Mouse (Mus musculus): ENCODE results near the gene Gamt. TPM values are rescaled to one million over a fixed set of nuclear protein-coding genes. Genes with fewer than 3 reads are reported as not detected.

The Gamt gene
- polyA plus RNA-seq, 1 experiment from 2014 or later: 31.8 TPM

DNA sequence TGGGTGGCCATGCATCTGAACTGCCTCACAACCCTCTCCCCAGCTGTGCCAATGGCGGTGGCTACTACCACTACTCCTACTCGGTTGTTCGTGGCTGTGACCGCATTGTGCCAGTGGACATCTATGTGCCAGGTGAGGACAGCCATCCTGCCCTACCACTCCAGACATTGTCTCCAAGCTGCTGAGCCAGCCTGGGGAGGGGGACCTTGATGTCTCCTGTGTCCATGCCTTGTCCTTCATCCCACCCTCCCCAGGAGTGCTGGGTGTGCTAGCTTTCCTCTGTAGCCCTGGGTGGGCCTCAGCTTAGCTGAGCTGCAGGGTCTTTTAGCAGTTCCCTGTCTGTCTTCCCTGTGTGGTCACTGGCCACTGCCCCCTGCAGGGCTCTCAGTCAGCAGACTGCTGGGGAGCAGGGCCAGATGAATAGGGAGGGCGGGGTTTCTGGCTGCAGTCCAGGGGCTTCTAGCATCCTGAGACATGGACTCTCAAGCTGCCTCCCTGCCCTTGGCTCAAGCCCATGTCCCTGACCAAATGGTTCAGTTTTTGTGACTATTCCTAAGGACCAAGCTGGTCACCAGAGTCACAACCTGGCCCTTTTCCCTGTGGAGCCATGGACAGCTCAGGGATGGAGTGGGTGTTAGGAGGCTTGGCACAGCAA is 4.8 kb downstream of the Gamt start:
- ATAC-seq: no peak
- Histone ChIP-seq H3K9me3 (ENCODE audit: control insufficient read depth, low read length) (no peaks in the 10 kb centered on the region), H3K36me3 (ENCODE audit: control insufficient read depth, insufficient read depth, low read length) (peaks cover 31% of the 10 kb centered on the region), H3K4me1 (ENCODE audit: control insufficient read depth, insufficient read depth, low read depth, low read length) (peaks cover 17% of the 10 kb centered on the region), H3K4me2 (ENCODE audit: low read length) (no peak overlapping the region), H3K4me3 (ENCODE audit: low read length) (no peak overlapping the region), H3K27me3 (replicated peaks; ENCODE audit: control insufficient read depth, insufficient read depth, low read length) (no peaks in the 10 kb centered on the region), H3K27ac (ENCODE audit: low read depth, low read length) (no peak overlapping the region), H3K9ac (ENCODE audit: low read depth, low read length) (no peak overlapping the region)
- 89% methylated on average over 5 of the region's 5 CpGs for WGBS

DNA sequence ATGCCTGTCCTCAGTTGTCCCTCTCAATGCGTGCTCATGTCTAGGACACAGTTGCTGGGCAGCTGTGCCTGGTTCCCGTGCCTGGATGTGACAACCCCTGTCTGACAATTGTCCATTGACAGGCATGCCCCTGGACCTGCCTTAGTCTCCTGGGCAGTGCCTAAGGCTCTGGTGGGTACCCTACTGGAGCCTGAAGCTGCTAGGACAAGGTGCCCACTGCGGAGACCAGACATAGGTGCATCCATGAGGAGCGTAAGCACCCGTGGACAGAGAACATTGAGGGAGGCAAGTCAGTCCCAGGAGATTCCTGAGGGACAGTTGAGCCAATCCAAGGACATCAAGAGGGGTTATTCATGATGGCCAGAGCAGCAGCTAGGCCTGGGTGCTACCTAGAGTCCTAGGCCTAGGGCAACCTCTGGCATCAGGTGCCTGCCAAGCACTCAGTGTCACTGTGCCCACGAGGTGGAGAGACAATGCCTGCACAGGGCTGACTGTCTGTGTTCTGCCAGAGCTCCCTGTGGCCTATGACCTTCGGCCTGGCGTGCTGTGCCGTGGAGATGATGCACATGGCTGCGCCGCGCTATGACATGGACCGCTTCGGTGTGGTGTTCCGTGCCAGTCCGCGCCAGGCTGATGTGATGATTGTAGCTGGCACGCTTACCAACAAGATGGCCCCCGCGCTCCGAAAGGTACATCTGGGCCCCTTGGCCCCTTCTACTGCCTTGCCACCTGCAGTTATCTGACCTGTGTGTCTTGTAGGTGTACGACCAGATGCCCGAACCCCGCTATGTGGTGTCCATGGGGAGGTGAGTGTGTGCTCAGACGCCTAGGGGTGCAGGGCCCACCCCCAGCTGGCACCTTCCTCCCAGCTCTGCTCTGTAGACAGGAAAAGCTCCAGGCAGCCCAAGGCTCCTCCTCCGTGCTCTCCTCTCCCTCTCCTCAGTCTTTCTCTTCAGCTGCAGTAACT is 6.2 kb downstream of the Gamt start:
- H3K4me2 ChIP-seq (ENCODE audit: low read length): no peak overlapping the region
- H3K9me3 ChIP-seq (ENCODE audit: control insufficient read depth, low read length): no peaks in the 10 kb centered on the region
- 95% methylated on average over 26 of the region's 26 CpGs for WGBS
- H3K4me3 ChIP-seq (ENCODE audit: low read length): no peak overlapping the region
- ATAC-seq: no peak
- H3K9ac ChIP-seq (ENCODE audit: low read depth, low read length): no peak overlapping the region
- H3K27ac ChIP-seq (ENCODE audit: low read depth, low read length): no peak overlapping the region
- H3K27me3 ChIP-seq (replicated peaks; ENCODE audit: control insufficient read depth, insufficient read depth, low read length): no peaks in the 10 kb centered on the region
- H3K4me1 ChIP-seq (ENCODE audit: control insufficient read depth, insufficient read depth, low read depth, low read length): peaks cover 20% of the 10 kb centered on the region
- H3K36me3 ChIP-seq (ENCODE audit: control insufficient read depth, insufficient read depth, low read length): peaks cover 31% of the 10 kb centered on the region

DNA sequence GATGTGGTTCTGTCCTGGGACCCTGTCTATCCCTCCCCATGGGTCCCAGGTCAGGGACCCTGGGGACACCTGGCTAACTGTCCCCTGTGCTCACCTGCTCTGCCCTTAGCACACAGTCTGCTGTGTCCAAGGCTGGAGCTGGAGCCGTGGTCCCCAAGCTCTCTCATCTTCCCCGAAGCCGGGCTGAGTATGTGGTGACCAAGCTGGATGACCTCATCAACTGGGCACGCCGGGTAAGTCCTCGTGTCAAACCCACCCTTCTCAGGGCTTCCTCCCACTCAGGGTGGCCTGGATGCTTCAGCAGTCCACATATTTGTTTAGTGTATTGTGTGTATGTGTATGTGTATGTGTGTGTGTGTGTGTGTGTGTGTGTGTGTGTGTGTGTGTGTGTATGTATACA is 7.3 kb downstream of the Gamt start:
- Histone ChIP-seq H3K4me1 (ENCODE audit: control insufficient read depth, insufficient read depth, low read depth, low read length) (peaks cover 15% of the 10 kb centered on the region), H3K4me3 (ENCODE audit: low read length) (no peak overlapping the region), H3K36me3 (ENCODE audit: control insufficient read depth, insufficient read depth, low read length) (peaks cover 31% of the 10 kb centered on the region), H3K27me3 (replicated peaks; ENCODE audit: control insufficient read depth, insufficient read depth, low read length) (no peaks in the 10 kb centered on the region), H3K4me2 (ENCODE audit: low read length) (no peak overlapping the region), H3K27ac (ENCODE audit: low read depth, low read length) (no peak overlapping the region), H3K9me3 (ENCODE audit: control insufficient read depth, low read length) (no peaks in the 10 kb centered on the region), H3K9ac (ENCODE audit: low read depth, low read length) (no peak overlapping the region)
- 88% methylated on average over 6 of the region's 6 CpGs for WGBS
- no peak for ATAC-seq

DNA sequence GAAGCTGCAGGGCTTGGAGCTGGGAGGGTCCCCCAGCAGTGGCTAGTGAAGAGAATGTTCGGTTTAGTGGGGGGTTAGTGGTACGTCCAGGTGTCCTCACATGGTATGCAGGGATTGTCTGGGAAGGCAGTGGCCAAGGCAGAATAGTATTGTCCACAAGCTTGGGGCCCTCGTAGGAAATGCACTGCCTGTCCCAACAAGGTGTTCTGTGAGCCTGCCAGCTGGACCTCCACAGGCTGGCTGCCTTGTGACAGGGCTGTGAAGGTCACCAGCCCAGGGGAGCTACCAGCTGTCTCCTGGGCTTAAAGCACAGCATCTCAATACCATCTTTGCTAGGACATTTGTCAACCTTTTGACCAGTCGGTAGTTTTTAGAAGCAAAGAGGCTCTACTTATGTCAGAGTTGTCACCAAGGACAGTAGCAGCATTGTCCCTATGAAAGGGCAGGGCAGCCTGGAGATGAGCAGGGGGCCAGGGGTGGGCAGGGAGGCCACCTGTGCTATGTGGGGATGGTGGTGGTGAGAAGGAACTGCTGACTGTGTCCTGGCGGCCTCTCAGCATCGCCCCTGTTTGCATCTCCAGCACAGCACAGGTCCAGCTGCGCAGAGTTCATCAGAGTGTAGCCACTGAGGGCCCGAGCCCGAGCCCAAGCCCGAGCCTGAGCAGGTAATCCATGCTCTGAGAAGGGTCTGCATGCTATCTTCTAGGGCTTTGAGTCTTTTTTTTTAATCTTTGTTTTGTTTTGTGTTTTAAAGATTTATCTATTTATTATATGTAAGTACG is 8.1 kb downstream of the Gamt start:
- ATAC-seq: no peak
- Histone ChIP-seq H3K4me1 (ENCODE audit: control insufficient read depth, insufficient read depth, low read depth, low read length) (peaks cover 15% of the 10 kb centered on the region), H3K4me3 (ENCODE audit: low read length) (no peak overlapping the region), H3K36me3 (ENCODE audit: control insufficient read depth, insufficient read depth, low read length) (peaks cover 23% of the 10 kb centered on the region), H3K9ac (ENCODE audit: low read depth, low read length) (no peak overlapping the region), H3K27me3 (replicated peaks; ENCODE audit: control insufficient read depth, insufficient read depth, low read length) (no peaks in the 10 kb centered on the region), H3K9me3 (ENCODE audit: control insufficient read depth, low read length) (no peaks in the 10 kb centered on the region), H3K4me2 (ENCODE audit: low read length) (no peak overlapping the region), H3K27ac (ENCODE audit: low read depth, low read length) (no peak overlapping the region)
- 91% methylated on average over 11 of the region's 11 CpGs for WGBS

DNA sequence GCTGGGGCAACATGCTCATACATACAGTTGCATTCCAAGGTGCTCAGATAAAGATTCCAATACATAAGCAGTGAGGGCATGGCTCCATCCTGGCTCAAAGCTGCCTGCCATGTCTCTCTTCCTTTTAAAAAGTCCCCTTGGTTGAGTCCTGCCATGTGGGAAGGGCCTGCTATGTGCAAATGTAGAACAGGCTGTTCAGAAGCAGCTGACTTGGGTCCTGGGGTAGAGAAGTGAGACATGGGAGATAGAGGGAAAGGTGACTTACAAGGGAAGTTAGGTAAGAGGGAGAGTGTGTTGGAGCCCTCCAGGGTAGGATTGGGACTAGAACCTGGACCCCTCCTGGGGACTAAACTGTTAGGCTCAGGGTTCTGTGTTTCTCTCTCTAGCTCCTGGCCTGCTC is 8.8 kb downstream of the Gamt start:
- ATAC-seq: no peak
- Histone ChIP-seq H3K4me1 (ENCODE audit: control insufficient read depth, insufficient read depth, low read depth, low read length) (peaks cover 15% of the 10 kb centered on the region), H3K36me3 (ENCODE audit: control insufficient read depth, insufficient read depth, low read length) (peaks cover 21% of the 10 kb centered on the region), H3K27ac (ENCODE audit: low read depth, low read length) (no peak overlapping the region), H3K9me3 (ENCODE audit: control insufficient read depth, low read length) (no peaks in the 10 kb centered on the region), H3K27me3 (replicated peaks; ENCODE audit: control insufficient read depth, insufficient read depth, low read length) (no peaks in the 10 kb centered on the region), H3K4me3 (ENCODE audit: low read length) (no peak overlapping the region), H3K9ac (ENCODE audit: low read depth, low read length) (no peak overlapping the region), H3K4me2 (ENCODE audit: low read length) (no peak overlapping the region)

DNA sequence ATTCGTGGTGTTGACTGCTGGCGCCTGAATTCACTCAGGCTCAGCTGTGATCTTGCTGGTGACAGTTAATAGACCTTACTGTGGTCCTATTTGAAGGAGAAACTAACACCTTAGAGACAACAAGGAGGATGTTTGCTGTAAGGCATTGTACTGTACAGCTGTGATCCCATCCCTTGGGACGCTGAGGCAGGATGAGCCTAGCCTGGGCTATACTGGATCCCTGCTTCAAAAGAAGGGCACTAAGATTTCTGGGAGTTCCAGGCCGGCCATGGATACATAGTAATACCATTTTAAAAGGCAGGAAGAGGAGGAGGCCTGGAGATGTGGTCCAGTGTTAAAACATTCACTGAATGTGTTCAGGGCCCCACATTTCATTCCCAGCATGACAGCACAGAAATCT is 10.2 kb downstream of the Gamt start:
- ATAC-seq: no peak
- H3K4me3 ChIP-seq (ENCODE audit: low read length): no peak overlapping the region
- H3K27me3 ChIP-seq (replicated peaks; ENCODE audit: control insufficient read depth, insufficient read depth, low read length): no peaks in the 10 kb centered on the region
- H3K9ac ChIP-seq (ENCODE audit: low read depth, low read length): no peak overlapping the region
- H3K27ac ChIP-seq (ENCODE audit: low read depth, low read length): no peak overlapping the region
- peaks cover 11% of the 10 kb centered on the region for H3K36me3 ChIP-seq (ENCODE audit: control insufficient read depth, insufficient read depth, low read length)
- WGBS: 86% methylated on average over 4 of the region's 4 CpGs
- H3K9me3 ChIP-seq (ENCODE audit: control insufficient read depth, low read length): no peaks in the 10 kb centered on the region
- H3K4me1 ChIP-seq (ENCODE audit: control insufficient read depth, insufficient read depth, low read depth, low read length): peaks cover 15% of the 10 kb centered on the region
- peak overlapping the region; percentile 90 for H3K4me2 ChIP-seq (ENCODE audit: low read length)

DNA sequence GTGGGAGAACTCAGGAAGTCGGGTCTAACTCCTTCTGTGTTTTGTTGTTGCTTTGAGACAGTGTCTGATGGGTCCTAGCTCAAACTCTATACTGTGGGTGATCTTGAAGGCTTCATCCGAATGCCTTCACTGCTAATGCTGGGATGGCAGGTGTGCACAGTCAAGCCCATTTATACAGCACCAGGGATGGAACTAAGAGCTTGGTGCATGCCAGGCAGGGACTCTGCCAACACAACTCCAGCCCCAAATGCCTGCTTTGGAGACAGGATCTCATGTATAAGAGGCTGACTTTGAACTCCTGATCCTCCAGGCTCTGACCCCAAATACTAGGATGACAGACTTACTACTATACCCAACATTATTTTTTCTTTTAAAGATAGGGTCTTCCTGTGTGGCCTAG is 10.8 kb downstream of the Gamt start:
- Histone ChIP-seq H3K9me3 (ENCODE audit: control insufficient read depth, low read length) (no peaks in the 10 kb centered on the region), H3K4me3 (ENCODE audit: low read length) (peak overlapping the region; percentile 81), H3K4me2 (ENCODE audit: low read length) (peak overlapping the region; percentile 90), H3K36me3 (ENCODE audit: control insufficient read depth, insufficient read depth, low read length) (peaks cover 10% of the 10 kb centered on the region), H3K27ac (ENCODE audit: low read depth, low read length) (no peak overlapping the region; the same call in 1 of the 2 replicates), H3K4me1 (ENCODE audit: control insufficient read depth, insufficient read depth, low read depth, low read length) (peaks cover 17% of the 10 kb centered on the region), H3K9ac (ENCODE audit: low read depth, low read length) (peak overlapping the region; percentile 85), H3K27me3 (replicated peaks; ENCODE audit: control insufficient read depth, insufficient read depth, low read length) (no peaks in the 10 kb centered on the region)
- no peak for ATAC-seq
- WGBS: 43% methylated on average over 2 of the region's 2 CpGs

DNA sequence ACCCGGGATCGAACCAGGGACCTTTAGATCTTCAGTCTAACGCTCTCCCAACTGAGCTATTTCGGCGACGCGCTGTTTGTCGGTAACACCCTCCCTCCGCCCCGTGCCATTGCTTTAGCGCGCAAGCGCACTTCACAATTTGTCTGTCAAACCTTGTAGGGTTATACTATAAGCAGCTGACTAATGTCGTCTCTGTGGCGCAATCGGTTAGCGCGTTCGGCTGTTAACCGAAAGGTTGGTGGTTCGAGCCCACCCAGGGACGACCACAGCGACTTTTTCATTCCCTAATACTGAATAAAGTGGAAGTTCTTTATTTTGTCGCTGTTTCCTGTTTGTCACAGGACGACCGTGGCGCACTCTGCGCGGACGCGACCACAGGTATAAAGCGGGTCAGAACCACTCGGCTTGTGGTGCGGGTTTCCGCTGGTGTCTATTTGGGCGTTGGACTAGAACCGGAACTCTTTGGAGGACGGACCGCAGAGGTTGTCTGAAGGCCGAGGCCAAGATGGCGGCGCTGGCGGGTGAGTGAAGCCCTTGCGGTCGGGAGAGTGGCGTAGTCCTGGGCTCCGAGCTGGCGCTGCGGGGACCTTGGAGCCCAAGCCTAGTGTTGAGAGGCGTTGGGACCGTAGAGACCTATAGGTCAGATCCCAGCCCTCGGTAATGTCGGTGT is 11.7 kb downstream of the Gamt start, which contains the start of gene Ndufs7:
Gene Ndufs7, plus strand, starts transcription at position 151 of the 670 bp plus-strand sequence.
- Histone ChIP-seq H3K27ac (ENCODE audit: low read depth, low read length) (peak within 1 kb of the TSS; percentile 93), H3K4me3 (ENCODE audit: low read length) (peak within 1 kb of the TSS; percentile 81), H3K4me2 (ENCODE audit: low read length) (peak within 1 kb of the TSS; percentile 90), H3K9me3 (ENCODE audit: control insufficient read depth, low read length) (no peaks in the 10 kb centered on the region), H3K27me3 (replicated peaks; ENCODE audit: control insufficient read depth, insufficient read depth, low read length) (no peaks in the 10 kb centered on the region), H3K4me1 (ENCODE audit: control insufficient read depth, insufficient read depth, low read depth, low read length) (peaks cover 17% of the 10 kb centered on the region), H3K36me3 (ENCODE audit: control insufficient read depth, insufficient read depth, low read length) (peaks cover 4% of the 10 kb centered on the region; the same call in 1 of the 2 replicates), H3K9ac (ENCODE audit: low read depth, low read length) (peak within 1 kb of the TSS; percentile 85)
- under 1% methylated on average over 53 of the region's 53 CpGs for WGBS
- peak; percentile 94 for ATAC-seq
